ENCODE assay signal across 23 mouse cellular contexts in genomic region chr13:78642443-78642729, GRCm38 (mm10).
DNase-seq lines count a peak whose midpoint lies in the region; ATAC-seq lines count a peak whose summit lies in the region.
"Had no signal": no experiment of that assay in that cellular context is flagged by ENCODE, and none has a peak within 500 bp of the region (broad histone marks: within the 10 kb centered on the region; RNA-seq: fewer than 3 reads in every experiment).

No protein-coding gene starts in this region.

- DNase-seq in midbrain, embryonic 10.5 days (ENCODE audit: low spot score), result no peak
- no peak for DNase-seq in forebrain, embryonic 11.5 days (ENCODE audit: low spot score)
- peak; percentile 15 for DNase-seq in midbrain, embryonic 14.5 days
- no peak for DNase-seq in left cerebral cortex, adult 8-10 months (ENCODE audit: low spot score in 2 of 2)
- no peak for DNase-seq in heart, adult 18-20 months
- DNase-seq: adrenal gland, postnatal 36 days; cerebellum, adult 2 months; gastrocnemius, postnatal 10 days; heart, postnatal 14 days; kidney, adult 11 months; kidney, postnatal 25 days; thymus, postnatal 4 days had no signal

- 65% methylated on average over 3 of the region's 3 CpGs for WGBS in midbrain, embryonic 10.5 days
- WGBS in midbrain, embryonic 15.5 days, result 42% methylated on average over 3 of the region's 3 CpGs
- WGBS in forebrain, embryonic 11.5 days, result 32% methylated on average over 3 of the region's 3 CpGs
- 15% methylated on average over 3 of the region's 3 CpGs for WGBS in forebrain, embryonic 16.5 days
- WGBS in midbrain, embryonic 14.5 days, result 43% methylated on average over 3 of the region's 3 CpGs

- H3K27me3 ChIP-seq in midbrain, embryonic 10.5 days (ENCODE audit: low read depth, poor library complexity, severe bottlenecking), result no peaks in the 10 kb centered on the region
- no peaks in the 10 kb centered on the region for H3K27me3 ChIP-seq in midbrain, embryonic 15.5 days (replicated peaks)
- no peaks in the 10 kb centered on the region for H3K27me3 ChIP-seq in forebrain, embryonic 11.5 days (ENCODE audit: control insufficient read depth, insufficient read depth, low read length)
- H3K27me3 ChIP-seq in forebrain, embryonic 16.5 days (replicated peaks; ENCODE audit: control insufficient read depth, insufficient read depth, low read length), result no peaks in the 10 kb centered on the region
- no peaks in the 10 kb centered on the region for H3K27me3 ChIP-seq in midbrain, embryonic 14.5 days (ENCODE audit: control insufficient read depth, insufficient read depth, low read length)
- H3K27me3 ChIP-seq: hindbrain, embryonic 13.5 days; kidney, embryonic 15.5 days; limb, embryonic 13.5 days; lung, embryonic 15.5 days had no signal

- no peak overlapping the region for H3K9ac ChIP-seq in midbrain, embryonic 15.5 days
- no peak overlapping the region for H3K9ac ChIP-seq in forebrain, embryonic 11.5 days (ENCODE audit: low read length)
- H3K9ac ChIP-seq in forebrain, embryonic 16.5 days (replicated peaks; ENCODE audit: low read depth, low read length), result no peak overlapping the region
- no peak overlapping the region for H3K9ac ChIP-seq in midbrain, embryonic 14.5 days (replicated peaks; ENCODE audit: low read length)
- H3K9ac ChIP-seq: hindbrain, embryonic 13.5 days; kidney, embryonic 15.5 days; limb, embryonic 13.5 days; lung, embryonic 15.5 days had no signal

- peak overlapping the region; percentile 63; the same call in 1 of the 2 replicates for H3K27ac ChIP-seq in midbrain, embryonic 10.5 days (replicated peaks)
- H3K27ac ChIP-seq in midbrain, embryonic 15.5 days, result no peak overlapping the region
- no peak overlapping the region for H3K27ac ChIP-seq in forebrain, embryonic 11.5 days (ENCODE audit: low read depth, low read length)
- no peak overlapping the region; the same call in 1 of the 2 replicates for H3K27ac ChIP-seq in forebrain, embryonic 16.5 days (ENCODE audit: low read length)
- H3K27ac ChIP-seq in midbrain, embryonic 14.5 days (replicated peaks; ENCODE audit: low read depth, low read length), result no peak overlapping the region
- H3K27ac ChIP-seq: hindbrain, embryonic 13.5 days; kidney, embryonic 15.5 days; left cerebral cortex, adult 2 months; limb, embryonic 13.5 days; lung, embryonic 15.5 days had no signal

- H3K9me3 ChIP-seq in midbrain, embryonic 10.5 days (replicated peaks), result no peaks in the 10 kb centered on the region
- H3K9me3 ChIP-seq in midbrain, embryonic 15.5 days, result no peaks in the 10 kb centered on the region
- H3K9me3 ChIP-seq in forebrain, embryonic 11.5 days (ENCODE audit: control insufficient read depth, low read length), result no peaks in the 10 kb centered on the region
- 0 out of 2 replicates have a peak, but pooled peaks cover 2% of the 10 kb centered on the region for H3K9me3 ChIP-seq in forebrain, embryonic 16.5 days (ENCODE audit: control insufficient read depth, low read length)
- H3K9me3 ChIP-seq in midbrain, embryonic 14.5 days (ENCODE audit: control insufficient read depth, low read length), result no peaks in the 10 kb centered on the region
- H3K9me3 ChIP-seq: hindbrain, embryonic 13.5 days; kidney, embryonic 15.5 days; limb, embryonic 13.5 days; lung, embryonic 15.5 days had no signal

- H3K4me2 ChIP-seq in midbrain, embryonic 15.5 days, result no peak overlapping the region
- H3K4me2 ChIP-seq in forebrain, embryonic 11.5 days (ENCODE audit: low read depth, low read length, severe bottlenecking), result no peak overlapping the region
- H3K4me2 ChIP-seq in forebrain, embryonic 16.5 days (ENCODE audit: low read length), result no peak overlapping the region; the same call in 1 of the 2 replicates
- H3K4me2 ChIP-seq in midbrain, embryonic 14.5 days (ENCODE audit: low read length), result no peak overlapping the region
- H3K4me2 ChIP-seq: hindbrain, embryonic 13.5 days; kidney, embryonic 15.5 days; limb, embryonic 13.5 days; liver, embryonic 11.5 days; lung, embryonic 15.5 days had no signal

- no peak for ATAC-seq in midbrain, embryonic 15.5 days (replicated peaks)
- ATAC-seq in forebrain, embryonic 11.5 days (replicated peaks; ENCODE audit: low FRiP score), result peak; percentile 73
- peak; percentile 64 for ATAC-seq in forebrain, embryonic 16.5 days
- ATAC-seq in midbrain, embryonic 14.5 days (ENCODE audit: low FRiP score, low TSS enrichment), result 0 out of 2 replicates have a peak, but pooled peaks have one; percentile 25
- ATAC-seq in megakaryocyte-erythroid progenitor cell, adult 5-6 weeks (replicated peaks; ENCODE audit: low FRiP score, low TSS enrichment, poor library complexity, severe bottlenecking), result no peak
- ATAC-seq: inflammation-experienced regulatory T-cells, adult 6 months had no signal

- H3K4me1 ChIP-seq in midbrain, embryonic 10.5 days, result peaks cover 34% of the 10 kb centered on the region
- H3K4me1 ChIP-seq in midbrain, embryonic 15.5 days, result peaks cover 6% of the 10 kb centered on the region; the same call in 1 of the 2 replicates
- peaks cover 2% of the 10 kb centered on the region; the same call in 1 of the 2 replicates for H3K4me1 ChIP-seq in forebrain, embryonic 11.5 days (replicated peaks; ENCODE audit: control insufficient read depth, insufficient read depth, low read length)
- peaks cover 6% of the 10 kb centered on the region for H3K4me1 ChIP-seq in forebrain, embryonic 16.5 days (replicated peaks; ENCODE audit: control insufficient read depth, insufficient read depth, low read length)
- peaks cover 6% of the 10 kb centered on the region for H3K4me1 ChIP-seq in midbrain, embryonic 14.5 days (ENCODE audit: control insufficient read depth, insufficient read depth, low read length)
- H3K4me1 ChIP-seq: kidney, embryonic 15.5 days; limb, embryonic 13.5 days had no signal

- no peaks in the 10 kb centered on the region for H3K36me3 ChIP-seq in midbrain, embryonic 10.5 days
- H3K36me3 ChIP-seq in midbrain, embryonic 15.5 days (replicated peaks), result no peaks in the 10 kb centered on the region
- no peaks in the 10 kb centered on the region for H3K36me3 ChIP-seq in forebrain, embryonic 11.5 days (ENCODE audit: control insufficient read depth, insufficient read depth, low read length)
- H3K36me3 ChIP-seq in forebrain, embryonic 16.5 days (ENCODE audit: control insufficient read depth, insufficient read depth), result no peaks in the 10 kb centered on the region
- no peaks in the 10 kb centered on the region for H3K36me3 ChIP-seq in midbrain, embryonic 14.5 days (ENCODE audit: control insufficient read depth, insufficient read depth, low read length)
- H3K36me3 ChIP-seq: hindbrain, embryonic 13.5 days; kidney, embryonic 15.5 days; limb, embryonic 13.5 days; lung, embryonic 15.5 days had no signal

- no peak overlapping the region for H3K4me3 ChIP-seq in midbrain, embryonic 10.5 days
- no peak overlapping the region for H3K4me3 ChIP-seq in midbrain, embryonic 15.5 days
- no peak overlapping the region for H3K4me3 ChIP-seq in forebrain, embryonic 11.5 days (ENCODE audit: low read depth, low read length)
- no peak overlapping the region for H3K4me3 ChIP-seq in forebrain, embryonic 16.5 days (replicated peaks; ENCODE audit: low read length)
- H3K4me3 ChIP-seq in midbrain, embryonic 14.5 days (replicated peaks; ENCODE audit: low read depth, low read length), result no peak overlapping the region
- H3K4me3 ChIP-seq: hindbrain, embryonic 13.5 days; kidney, embryonic 15.5 days; layer of hippocampus, adult 2 months; left cerebral cortex, adult 2 months; limb, embryonic 13.5 days; lung, embryonic 15.5 days had no signal

Comparison
In these comparisons a context has a peak if more than half of its experiments do, and no peak if none do; other contexts are left out.
1. ATAC-seq: peak in forebrain, embryonic 11.5 days (single experiment), forebrain, embryonic 16.5 days (single experiment) and midbrain, embryonic 14.5 days (single experiment); none in midbrain, embryonic 15.5 days (single experiment) and megakaryocyte-erythroid progenitor cell, adult 5-6 weeks (single experiment).